Mouse (Mus musculus) granulocyte monocyte progenitor cell, adult 5-6 weeks (primary cell): ENCODE results near the gene Micall2. TPM values are rescaled to one million over a fixed set of nuclear protein-coding genes. Genes with fewer than 3 reads are reported as not detected.
"Not testable (repeated sequence)": the region's sequence is repeated elsewhere in the genome, so short reads cannot be mapped to it uniquely, and the experiment has no call there.

Experiments used
- ATAC-seq: replicated peaks from 2 replicates; pipeline ENCODE4 v1.8.0; 2016; ENCODE audit warnings: mild to moderate bottlenecking, moderate TSS enrichment, inconsistent platforms; ENCODE audit not compliant: poor library complexity, severe bottlenecking
- total RNA-seq, 2 experiments: library from RNA; stranded (forward) in 1 of 2; stranded (reverse) in 1 of 2; fragments of 200-712, 200-1000 nt in 1 of 2; fragments of >200 nt in 1 of 2; fragmentation: Nextera tagmentation in 1 of 2; gene quantifications; 2 replicates each; pipeline ENCODE4 v1.2.3; 2014 to 2017

Gene Micall2
- total RNA-seq, 2 experiments from 2014 or later, result 3.9 to 8.3 TPM

DNA sequence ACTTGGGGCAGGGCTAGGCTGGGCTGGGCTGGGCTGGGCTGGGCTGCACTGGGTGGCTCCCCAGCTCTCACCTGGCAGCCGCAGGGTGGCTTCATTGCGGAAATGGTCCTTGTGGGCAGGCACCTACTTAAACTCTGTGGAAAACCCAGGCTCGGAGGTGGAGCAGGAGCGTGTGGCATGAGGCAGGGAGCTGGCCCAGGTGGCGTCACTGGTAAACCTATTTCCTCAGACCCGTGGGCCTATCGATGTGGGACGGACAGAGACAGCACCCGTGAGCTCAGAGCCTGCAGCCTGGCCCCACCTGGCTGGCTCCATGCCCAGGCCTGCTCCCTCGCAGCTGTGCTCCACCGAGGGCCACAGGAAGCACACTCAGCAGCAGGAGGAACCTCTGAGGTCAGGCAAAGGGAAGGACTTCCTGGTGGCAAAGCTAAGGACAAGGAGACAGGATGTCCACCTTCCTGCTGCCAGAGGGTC, 3.5 kb downstream of the Micall2 start:
- ATAC-seq, result peak; percentile 23

DNA sequence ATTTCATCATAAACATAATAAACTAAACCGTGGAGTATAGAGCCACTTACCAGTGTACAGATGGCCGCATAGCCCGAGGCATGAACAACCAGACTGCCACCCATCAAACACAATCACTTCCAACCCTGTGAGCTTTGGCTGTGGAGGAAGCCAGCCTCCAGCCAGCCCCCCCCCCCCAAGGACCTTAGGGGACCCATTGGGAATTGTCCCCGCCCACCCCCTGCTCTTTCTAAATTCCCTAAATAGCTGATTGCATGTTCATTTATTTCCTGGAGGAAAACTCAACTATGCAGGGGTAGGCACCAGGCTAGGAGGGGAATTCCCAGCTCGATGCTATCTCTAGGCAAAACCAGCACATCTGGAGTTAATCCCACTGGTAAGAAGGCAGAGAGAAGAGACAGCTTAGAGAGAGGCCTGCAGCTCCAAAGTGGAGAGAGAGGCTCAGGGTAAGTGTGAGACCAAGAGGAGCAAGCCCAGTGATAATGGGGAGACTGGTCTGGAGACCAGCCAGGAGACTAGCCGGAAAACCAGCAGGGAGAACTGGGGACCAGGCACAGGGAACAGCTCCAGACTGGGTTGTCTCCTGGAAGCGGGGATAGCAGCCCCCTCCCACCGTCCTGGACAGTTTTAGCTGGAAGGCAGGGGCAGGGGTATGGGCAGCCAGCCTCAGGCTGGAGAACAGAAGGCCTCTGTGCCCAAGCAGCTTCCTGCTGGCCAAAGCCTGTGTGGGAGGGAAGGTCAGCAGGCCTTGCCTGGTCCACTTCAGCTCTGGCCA, 5.2 kb downstream of the Micall2 start:
- no peak for ATAC-seq

DNA sequence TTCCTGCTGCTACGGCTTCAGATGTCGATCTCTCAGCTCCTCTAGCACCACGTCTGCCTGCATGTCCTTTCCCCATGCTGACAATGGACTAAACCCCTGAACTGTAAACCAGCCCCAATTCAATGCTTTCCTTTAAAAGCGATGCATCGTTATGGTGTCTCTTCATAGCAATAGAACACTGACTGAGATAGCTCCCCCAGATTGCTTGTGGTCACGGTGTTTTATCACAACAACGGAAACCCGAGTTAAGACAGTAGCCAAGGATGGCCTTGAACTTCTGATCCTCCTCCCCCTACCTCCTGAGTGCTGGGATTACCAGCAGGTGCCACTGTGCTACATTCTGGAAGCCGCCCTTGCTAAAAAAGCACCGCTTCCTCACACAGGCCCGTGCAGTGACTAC, 8.9 kb downstream of the Micall2 start:
- peak; percentile 28; the same call in 1 of the 2 replicates for ATAC-seq

DNA sequence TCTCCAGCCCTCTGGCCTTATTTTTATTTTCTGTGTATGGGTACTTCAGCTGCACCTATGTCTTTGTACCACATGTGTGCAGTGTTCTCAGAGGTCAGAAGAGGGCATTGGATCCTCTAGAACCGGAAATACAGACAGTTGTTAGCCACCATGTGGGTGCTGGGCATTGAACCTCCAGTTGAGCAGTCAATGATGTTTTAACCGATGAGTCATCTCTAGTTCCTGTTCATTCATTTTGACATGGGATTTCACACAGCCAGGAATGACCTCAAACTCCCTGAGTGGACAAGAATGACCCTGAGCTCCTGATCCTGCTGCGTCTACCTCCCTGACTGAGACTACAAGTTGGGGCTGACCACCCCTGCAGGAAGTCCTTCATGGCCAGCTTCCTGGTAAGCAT, 9.9 kb downstream of the Micall2 start:
- peak; percentile 41 for ATAC-seq

DNA sequence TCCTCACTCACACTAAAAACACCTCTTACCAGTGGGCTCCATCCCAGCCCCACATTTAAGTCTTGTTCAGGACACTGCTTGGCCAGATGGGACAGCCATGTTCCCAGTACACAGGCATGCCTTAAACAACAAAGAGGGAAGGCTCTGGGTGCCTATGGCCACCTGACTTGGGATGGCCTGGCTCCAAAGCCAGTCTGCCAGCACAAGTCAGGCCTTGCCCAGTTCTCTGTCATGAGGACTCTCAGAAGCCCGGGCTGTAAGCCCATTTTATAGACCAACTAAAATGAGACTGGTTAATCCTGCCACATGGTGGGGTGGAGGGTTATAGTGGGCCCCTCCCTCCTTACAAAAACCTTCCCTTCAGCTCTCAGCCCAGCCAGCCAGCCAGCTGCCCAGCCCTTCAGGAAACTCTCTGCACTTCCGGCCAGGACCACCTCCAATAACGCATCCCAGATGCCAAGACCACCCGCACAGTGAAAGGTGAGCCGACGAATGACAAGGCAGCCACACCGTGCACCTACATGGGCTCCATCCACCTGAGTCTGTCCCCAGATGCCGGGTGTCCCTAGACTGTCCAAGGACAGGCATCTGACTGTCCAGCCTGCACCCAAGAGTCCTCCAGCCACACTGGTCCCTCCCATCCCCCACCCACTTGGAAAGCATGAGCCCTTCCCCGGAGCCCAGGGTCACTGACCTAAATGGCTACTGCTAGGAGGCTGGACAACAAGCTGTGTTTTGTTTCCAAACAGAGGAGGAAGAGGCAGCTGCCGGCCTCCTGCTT, 11.6 kb downstream of the Micall2 start:
- no peak for ATAC-seq

DNA sequence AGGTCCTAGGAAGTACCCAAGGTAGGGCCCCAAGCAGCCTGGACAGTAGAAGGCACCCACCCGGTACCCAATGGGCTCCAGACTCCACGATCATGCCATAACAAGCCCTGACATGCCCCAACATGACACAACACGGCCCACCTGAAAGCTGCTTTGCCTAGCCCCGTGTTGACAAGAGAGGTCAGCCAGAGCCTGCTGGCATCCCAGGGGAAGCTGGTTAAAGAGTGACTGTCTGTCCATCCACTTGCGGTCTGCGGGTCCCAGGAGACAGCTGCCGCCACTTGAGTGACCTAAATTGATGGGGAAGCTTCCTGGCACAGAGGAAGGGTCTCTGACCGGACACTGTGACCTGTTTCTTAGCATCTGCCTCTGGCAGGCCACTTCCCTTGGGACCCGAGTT, 13.0 kb downstream of the Micall2 start:
- ATAC-seq, result no peak

DNA sequence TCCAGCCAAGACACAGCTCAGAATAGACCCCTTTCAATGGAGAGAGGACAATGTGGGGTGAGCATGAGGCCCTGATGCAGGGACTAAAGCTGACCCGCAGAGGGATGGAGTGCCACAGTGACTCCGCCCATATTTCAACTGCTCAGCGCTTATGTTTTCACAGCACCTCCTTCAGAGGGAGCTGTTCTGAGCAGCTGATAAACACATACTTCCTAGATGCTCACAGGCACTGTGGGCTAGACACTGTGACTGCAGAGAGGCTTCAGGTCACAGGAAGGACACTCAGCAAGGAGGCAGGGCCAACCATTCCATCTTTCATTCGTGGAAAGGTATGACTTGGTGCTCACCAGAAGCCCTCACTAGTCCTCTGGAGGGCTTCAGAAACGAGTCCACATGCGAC, 13.4 kb downstream of the Micall2 start:
- ATAC-seq, result no peak

DNA sequence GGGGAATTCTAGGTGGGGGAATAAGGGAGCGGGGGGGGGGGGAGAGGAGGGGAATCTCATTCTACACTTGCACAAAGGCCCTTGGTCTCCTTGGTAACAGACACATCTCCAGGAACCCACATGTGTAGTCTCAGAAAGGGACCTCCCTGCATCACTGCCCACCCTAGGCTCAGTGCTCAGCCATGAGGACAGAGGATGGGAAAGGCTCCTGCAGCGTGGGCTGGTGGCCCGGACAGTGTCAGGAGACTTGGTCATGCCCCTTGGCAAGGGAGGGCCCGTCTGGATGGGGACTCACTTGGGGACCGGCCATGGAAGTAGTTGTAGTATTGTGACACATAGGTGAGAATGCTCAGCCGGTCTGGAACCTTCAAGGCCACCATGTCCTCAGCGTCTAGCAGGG, 17.2 kb downstream of the Micall2 start:
- ATAC-seq, result no peak

DNA sequence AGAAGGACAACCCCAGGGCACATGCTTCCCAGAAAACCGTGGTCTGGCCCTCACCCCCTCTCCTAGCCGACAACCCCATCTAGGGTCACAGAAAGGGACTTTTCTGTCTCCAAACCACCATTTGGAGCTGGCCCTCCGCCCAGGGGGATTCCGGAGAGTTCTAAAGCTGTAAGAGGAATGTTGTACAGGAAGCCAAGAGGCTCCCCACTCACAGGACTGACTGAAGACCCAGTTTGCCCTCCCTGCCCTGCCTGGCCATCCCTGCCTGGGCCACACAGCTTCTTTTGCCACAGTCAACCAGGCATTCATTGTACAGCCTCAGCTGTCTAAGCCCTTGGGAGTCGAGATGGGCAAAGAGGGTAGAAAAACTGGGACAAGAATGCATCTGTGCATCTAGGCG, 17.6 kb downstream of the Micall2 start:
- no peak for ATAC-seq

DNA sequence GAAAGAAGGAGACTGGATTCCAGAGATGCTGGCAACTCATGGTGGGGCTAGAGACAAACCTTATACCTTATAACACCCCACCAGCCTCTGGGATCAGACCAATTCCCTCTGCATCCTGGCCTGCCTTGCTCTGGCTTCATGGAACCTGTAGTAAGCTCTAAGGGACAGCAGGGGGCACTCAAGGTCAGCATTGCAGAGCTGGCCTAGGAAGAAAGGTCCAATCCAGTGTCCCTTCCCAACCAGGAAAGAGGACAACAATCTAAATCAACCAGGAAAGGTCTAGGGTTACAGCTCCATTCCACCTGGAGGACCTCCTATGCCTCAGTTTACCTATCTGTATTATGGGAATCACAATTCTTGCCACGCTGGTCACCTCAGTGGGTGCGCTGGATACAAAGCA, 18.4 kb downstream of the Micall2 start:
- ATAC-seq, result peak; percentile 77

DNA sequence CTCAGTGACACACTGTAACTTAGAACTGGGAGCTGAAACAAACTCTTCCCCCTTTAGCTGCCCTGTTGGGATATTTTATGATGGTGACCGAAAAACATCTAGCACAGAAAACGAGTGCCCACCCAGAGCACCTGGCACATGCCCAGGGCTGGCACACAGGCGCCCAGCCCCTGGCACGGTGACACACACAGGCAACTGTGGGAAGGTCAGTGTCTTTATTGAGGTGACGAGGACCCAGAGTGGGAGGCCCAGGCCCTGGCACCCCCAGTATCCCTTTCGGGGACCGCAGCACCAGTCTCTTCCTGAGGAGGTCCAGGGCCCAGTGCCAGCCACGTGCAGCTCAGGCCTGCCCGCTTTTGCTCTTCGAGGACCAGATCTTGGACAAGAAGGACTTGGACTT, 29.6 kb downstream of the Micall2 start:
- ATAC-seq, result no peak

DNA sequence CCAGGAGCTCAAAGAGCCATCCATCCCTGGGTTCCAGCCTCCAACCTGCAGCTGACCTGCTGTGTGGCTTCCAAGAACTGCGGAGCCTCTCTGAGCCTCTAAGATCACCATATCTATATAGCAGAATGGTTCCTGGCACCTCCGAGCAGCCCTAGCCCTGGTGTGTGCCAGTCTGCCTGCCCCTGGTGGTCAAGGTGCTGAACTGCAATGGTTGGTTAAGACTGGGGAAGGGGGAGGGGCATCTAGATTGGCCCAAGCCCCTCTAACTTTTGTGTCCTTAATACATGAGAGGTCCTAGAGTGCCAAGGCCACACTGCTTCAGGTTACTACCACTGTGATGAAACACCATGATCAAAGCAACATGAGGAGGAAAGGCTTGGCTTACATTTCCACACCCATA, 33.2 kb downstream of the Micall2 start:
- peak; percentile 48 for ATAC-seq

DNA sequence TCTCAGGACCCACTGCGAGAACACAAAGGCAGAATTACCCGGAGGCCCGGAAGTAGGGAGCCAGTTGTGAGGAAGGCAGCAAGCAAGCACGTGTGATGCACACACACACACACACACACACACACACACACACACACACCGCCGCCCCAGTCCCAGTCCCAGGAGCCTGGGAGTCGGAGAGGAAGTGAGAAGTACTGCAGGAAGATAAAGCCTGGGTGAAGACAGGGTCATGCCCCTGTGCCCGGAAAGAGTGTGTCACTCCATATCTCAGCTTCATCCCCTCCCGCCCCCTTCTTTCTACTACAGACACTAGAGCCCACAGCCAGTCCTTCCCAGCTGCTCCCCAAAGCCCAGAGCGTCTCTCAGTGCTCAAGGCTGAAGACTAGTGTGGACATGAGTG, 33.9 kb downstream of the Micall2 start:
- peak; percentile 94 for ATAC-seq

DNA sequence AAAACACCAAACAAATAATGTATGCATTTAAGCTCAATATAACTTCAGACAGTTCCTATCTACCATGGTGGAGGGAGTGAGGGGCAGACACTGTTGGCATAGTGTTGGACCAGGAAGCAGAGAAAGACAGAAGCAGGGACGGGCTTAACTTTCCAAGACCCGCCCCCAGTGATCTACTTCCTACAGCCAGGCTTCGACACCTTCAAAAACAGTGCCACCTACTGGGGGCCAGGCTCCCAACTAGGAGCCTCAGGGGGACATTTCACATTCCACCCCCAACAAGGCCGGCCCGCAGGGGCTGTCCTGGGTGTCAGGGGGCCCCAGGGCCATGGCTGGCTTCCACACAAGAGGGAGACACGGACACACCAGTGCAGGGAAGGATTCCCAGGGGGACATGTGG, 39.2 kb downstream of the Micall2 start:
- no peak for ATAC-seq

DNA sequence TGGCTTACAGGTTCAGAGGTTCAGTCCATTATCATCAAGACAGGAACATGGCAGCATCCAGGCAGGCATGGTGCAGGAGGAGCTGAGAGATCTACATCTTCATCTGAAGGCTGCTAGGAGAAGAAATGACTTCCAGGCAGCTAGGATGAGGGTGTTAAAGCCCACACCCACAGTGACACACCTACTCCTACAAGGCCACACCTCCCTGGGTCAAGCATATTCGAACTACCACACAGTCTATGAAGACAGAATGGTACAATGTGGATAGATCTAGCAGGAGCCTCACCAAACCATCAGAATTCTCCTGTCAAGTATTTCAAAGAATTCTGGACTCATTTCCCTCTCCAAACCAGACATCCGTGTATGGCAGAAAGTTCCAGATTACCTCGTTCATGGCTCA, 40.3 kb downstream of the Micall2 start:
- ATAC-seq, result not testable (repeated sequence)

DNA sequence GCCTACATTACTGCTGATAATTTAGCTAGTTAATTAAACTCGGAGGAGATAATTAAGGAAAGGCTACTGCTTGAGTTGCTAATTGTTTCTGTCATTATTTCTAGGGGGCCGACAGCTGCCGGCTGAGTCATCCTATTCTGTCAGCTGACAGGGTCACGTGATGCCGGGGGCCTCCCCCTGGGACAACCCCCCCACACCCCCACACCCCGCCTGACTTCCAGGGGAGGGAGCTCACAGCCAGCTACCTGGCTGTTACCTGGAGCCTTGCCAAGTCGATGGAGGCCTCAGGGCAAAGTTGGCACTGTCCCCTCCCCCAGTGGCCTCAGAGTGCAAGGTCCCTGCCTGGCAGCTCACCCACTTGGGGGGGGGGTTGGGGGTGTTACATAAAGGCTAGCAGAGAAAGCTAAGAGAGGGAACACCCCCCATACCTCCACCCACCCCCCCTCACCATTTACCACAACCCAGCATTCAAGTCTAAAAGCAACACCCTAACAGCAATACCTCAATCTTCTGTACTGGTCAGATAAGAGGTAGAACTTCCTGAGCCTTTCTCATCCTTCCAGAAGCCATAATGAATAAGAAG, 41.1 kb downstream of the Micall2 start:
- ATAC-seq, result no peak

DNA sequence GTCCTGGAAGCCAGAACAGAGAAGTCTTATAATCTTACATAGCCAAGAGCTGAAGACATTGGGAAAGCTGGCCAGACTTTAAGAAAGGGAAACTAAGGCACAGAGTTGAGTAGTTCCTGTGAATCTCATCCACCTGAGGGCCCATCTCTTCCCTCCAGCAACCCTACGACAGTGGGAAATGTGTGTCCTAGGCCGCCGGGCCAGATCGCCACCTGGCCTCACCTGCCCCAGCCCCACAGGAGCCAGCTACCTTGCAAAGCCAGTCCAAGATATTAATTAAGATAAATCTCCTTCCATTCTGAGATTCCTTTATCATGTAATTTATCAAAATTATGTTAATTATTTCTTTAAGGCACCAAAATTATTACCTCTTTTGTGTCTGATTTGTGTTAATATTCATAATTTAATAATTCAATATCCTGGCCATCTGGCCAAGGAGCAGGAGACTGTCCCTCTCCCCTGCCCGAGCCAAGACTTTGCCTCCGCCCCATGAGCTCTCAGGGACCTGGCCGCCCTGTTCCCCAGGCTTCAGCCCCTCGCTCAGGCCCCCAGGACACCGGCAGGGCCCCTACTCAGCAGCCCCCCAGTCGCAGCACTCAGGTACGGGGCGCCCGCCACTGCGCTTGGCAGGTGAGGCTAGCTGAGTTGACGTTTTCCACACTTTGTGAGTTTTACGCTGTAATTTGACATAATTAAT, 41.7 kb downstream of the Micall2 start:
- ATAC-seq, result no peak

DNA sequence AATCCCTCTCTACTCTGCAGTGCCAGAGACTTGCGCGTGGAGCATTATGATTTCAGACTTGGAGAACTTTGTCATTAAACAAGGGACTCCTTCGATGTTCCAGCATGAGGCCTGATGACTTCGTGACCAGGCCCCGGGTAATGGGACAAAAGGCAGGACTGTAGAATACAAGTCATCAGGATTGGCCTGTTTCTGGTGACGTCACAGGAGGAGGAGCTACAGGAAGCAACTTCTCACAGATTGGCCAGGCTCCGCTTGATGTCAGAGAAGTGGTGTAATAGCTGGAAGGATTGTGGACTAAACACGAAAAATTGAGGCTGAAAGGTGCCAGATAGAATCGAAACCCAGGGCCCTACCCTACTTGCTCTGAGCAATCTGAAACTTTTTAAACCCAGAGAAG, 45.3 kb downstream of the Micall2 start:
- no peak for ATAC-seq

DNA sequence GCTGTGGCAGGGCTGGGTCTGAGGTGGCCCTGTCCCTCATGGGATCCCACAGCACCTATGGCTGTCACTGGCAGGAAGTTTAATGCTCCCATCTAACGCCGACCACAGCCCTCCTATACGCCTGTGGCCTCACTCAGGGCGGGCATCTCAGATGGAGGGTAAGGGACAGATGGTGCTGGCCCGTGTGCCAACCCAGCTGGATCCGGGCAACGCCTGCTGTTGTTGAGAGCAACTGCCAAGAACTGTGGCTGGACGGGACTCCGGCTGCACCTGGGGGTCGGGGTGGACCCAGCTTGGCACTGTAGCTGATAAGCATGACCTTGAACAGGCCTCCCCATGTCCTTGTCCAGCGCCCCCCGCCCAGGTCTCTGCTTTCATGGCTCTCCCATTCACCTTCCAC, 47.8 kb downstream of the Micall2 start:
- ATAC-seq, result no peak

DNA sequence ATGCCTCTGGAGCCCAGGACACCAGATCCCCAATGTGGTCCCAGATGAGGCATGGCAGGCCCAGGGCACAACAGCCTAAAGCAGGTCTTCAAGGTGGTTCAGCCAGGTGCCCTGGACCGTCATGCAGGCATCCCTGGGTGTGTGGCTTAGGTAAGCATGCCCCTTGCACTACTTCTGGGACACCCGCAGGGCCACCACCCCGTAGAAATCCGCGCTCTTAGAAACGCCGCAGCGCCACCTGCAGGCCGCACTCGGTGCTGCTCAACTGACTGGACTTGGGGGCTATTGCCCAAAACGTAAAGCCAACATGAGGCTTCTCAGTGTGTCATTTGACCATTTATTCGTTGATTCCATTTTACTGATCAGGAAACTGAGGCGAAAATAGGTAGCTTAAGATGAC, 48.5 kb downstream of the Micall2 start:
- ATAC-seq, result peak; percentile 34
